Mouse (Mus musculus) MN1 (cell line): ENCODE measurements at regions not wholly inside any gene's neighbourhood (a gene's known extent, or its start where the extent isn't known, plus 50 kb on each side); places are given as distances from the start of the nearest gene placed in this dataset.

ENCODE experiments used
- DNase-seq: peaks from one replicate; pipeline ENCODE4 v3.0.0-alpha.2; 2016; ENCODE audit warnings: low spot score

- DNase-seq: no peak
These were observed 804.3 kb downstream of the Tmem132b start for GRCm38 (mm10) chr5:126335553-126336520.

- DNase-seq: no peak
These were observed 806.3 kb downstream of the Tmem132b start for GRCm38 (mm10) chr5:126337884-126338283.

- DNase-seq: no peak
These were observed 812.0 kb downstream of the Tmem132b start for GRCm38 (mm10) chr5:126343570-126343969.

- no peak for DNase-seq
These were observed 819.4 kb downstream of the Tmem132b start for GRCm38 (mm10) chr5:126350936-126351335.

- DNase-seq: no peak
These were observed 837.9 kb downstream of the Tmem132b start for GRCm38 (mm10) chr5:126369436-126369835.

- DNase-seq: no peak
These were observed 849.3 kb upstream of the Tmem132c start for GRCm38 (mm10) chr5:126392306-126392705.

- no peak for DNase-seq
These were observed 846.3 kb upstream of the Tmem132c start for GRCm38 (mm10) chr5:126395331-126395730.

GRCm38 (mm10) chr5:126431748-126432147 lies 809.9 kb upstream of the Tmem132c start:
- no peak for DNase-seq

GRCm38 (mm10) chr5:126438696-126439095 lies 802.9 kb upstream of the Tmem132c start:
- no peak for DNase-seq

- DNase-seq: no peak
These were observed 801.1 kb upstream of the Tmem132c start for GRCm38 (mm10) chr5:126440516-126440915.

GRCm38 (mm10) chr5:126475761-126476160 lies 765.8 kb upstream of the Tmem132c start:
- DNase-seq: no peak

- no peak for DNase-seq
These were observed 719.5 kb upstream of the Tmem132c start for GRCm38 (mm10) chr5:126522076-126522475.

- no peak for DNase-seq
These were observed 715.7 kb upstream of the Tmem132c start for GRCm38 (mm10) chr5:126525863-126526262.

- no peak for DNase-seq
These were observed 710.6 kb upstream of the Tmem132c start for GRCm38 (mm10) chr5:126530806-126531527.

GRCm38 (mm10) chr5:126531528-126531894 lies 710.1 kb upstream of the Tmem132c start:
- DNase-seq: no peak

GRCm38 (mm10) chr5:126531975-126532374 lies 709.6 kb upstream of the Tmem132c start:
- no peak for DNase-seq

GRCm38 (mm10) chr5:126538072-126538471 lies 703.5 kb upstream of the Tmem132c start:
- DNase-seq: no peak

- no peak for DNase-seq
These were observed 697.2 kb upstream of the Tmem132c start for GRCm38 (mm10) chr5:126544261-126544976.

GRCm38 (mm10) chr5:126547841-126548240 lies 693.8 kb upstream of the Tmem132c start:
- DNase-seq: no peak

- DNase-seq: no peak
These were observed 689.9 kb upstream of the Tmem132c start for GRCm38 (mm10) chr5:126551676-126552075.

GRCm38 (mm10) chr5:126559011-126559410 lies 682.6 kb upstream of the Tmem132c start:
- no peak for DNase-seq

- DNase-seq: no peak
These were observed 675.8 kb upstream of the Tmem132c start for GRCm38 (mm10) chr5:126565817-126566216.
